Mouse (Mus musculus) adrenal gland, adult 2 months (tissue): Measurements from ENCODE around the gene Ciapin1. TPM values are rescaled to one million over a fixed set of nuclear protein-coding genes. Genes with fewer than 3 reads are reported as not detected.

Source experiments
- DNase-seq: peaks from one replicate; pipeline ENCODE4 v3.0.0; 2021
- polyA plus RNA-seq: library from polyadenylated mRNA; depleted of rRNA; stranded (reverse); fragments of >200 nt; gene quantifications from 2 replicates; pipeline ENCODE4 v1.2.3, GENCODE M21; 2012
- total RNA-seq, 2 experiments: library from RNA; stranded (reverse); gene quantifications; 2 replicates each; pipeline ENCODE4 v1.2.3; 2021

The Ciapin1 gene
- total and polyA plus RNA-seq, 3 experiments, result 81.5 to 146 (median 123) TPM

DNA sequence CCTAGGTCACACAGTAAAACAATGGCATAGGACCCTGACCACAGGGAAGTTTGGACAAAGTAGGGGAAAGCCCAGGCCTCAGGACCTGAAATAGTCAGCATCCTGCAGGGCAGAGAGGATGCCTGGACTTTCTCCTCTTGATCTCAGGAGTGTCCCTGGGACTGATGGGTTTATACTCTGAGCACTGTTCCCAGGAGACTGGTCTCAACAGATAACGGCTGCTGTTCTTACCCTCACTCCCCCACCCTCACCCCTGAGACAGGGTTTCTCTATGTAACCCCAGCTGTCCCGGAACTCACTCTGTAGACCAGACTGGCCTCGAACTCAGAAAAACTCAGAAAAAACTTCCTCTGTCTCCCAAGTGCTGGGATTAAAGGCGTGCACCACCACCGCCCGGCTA, 29.8 kb downstream of the Ciapin1 start:
- DNase-seq, result no peak

DNA sequence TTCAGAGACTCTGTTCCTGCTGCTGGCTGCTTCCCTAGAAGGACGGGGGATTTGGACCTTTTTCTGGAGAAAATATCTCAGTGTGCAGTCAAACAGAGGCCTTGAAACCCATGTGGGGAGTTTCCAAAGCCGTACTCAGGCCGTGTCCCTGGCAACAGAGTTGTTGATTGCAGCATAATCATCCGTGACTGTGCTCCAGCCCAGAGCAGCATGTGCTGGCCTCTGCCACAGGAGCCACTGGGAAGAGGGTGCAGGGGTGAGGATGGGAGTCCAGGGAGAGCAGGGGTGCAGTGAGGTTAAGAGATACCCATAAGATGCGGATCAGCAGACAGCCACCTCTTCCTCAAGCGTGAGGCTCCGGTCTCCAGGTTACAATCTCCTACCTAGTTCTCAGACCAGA, 30.7 kb downstream of the Ciapin1 start:
- DNase-seq, result peak; percentile 86

DNA sequence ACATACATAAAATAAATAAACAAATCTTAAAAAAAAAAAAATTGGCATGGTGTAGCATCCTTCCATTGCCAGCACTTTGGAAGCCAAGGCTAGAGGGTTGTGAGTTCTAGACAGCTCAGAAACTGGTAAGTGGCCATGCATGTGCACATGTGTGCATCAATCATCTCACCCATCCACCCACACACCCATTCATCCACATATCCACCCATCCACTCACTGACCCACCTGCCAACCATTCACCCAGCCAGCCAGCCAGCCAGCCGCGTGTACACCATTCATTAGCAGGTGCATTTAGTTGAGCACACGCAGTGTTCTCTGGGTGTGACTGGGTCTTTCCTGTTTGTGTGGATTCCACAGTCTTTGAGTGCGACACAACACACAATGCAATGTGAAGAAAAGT, 32.3 kb downstream of the Ciapin1 start:
- DNase-seq, result no peak

DNA sequence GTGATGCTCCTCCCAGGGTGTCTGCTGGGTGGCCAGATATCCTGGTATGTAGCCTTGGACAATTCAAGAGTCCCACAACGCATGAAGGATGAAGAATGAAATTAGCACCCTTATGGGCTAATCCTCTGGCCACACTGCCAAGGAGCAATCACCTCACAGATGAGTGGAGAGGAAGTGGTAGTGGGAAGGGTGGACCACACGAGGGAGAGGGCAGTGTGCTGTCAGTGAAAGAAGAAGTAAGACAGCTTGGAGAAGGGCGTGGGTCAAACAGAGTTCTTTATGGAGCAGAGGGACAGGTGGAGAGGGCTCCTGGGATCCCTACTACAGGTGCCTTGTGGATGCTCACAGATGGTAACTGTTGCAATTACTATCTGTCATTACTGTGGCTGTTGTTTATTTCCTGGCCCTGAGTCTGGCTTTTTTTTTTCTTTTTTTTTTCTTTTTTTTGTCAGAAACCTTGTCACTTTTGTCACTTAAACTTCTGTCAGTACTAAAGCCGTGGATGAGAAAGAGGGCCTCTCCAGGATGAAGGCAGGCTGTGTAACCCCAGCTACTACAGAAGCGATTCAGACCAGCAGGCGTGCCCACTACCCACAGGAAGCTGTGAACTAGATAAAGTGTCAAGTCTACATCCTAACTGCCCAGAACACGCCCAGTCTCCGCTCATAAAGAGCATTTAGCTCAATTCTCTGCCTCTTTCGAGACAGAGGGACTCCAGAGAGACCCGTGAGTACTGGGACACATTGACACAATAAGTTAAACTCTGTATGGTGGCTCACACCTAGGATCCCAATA, 33.4 kb downstream of the Ciapin1 start:
- no peak for DNase-seq

DNA sequence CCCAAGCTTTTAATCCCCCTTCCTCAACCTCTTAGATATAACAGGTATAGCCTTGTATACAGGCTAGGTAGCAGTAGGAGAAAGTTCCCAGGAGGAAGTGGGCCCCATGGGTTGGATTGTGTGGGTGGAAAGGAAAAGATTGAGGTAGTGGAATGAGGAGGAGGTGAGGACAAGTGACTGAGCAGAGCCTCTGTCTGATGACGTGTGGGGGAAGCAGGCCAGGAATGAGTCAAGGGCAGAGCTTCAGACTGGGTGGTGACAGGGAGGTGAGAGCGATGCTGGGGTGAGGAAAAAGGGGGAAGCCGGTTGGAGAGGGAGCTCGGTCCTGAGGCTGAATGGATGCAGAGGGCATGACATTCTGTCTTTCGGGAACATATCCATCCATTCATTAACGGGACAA, 34.6 kb downstream of the Ciapin1 start:
- peak; percentile 76 for DNase-seq

GRCm38 (mm10) chr8:94802375-94802774, 35.8 kb downstream of the Ciapin1 start:
- no peak for DNase-seq

DNA sequence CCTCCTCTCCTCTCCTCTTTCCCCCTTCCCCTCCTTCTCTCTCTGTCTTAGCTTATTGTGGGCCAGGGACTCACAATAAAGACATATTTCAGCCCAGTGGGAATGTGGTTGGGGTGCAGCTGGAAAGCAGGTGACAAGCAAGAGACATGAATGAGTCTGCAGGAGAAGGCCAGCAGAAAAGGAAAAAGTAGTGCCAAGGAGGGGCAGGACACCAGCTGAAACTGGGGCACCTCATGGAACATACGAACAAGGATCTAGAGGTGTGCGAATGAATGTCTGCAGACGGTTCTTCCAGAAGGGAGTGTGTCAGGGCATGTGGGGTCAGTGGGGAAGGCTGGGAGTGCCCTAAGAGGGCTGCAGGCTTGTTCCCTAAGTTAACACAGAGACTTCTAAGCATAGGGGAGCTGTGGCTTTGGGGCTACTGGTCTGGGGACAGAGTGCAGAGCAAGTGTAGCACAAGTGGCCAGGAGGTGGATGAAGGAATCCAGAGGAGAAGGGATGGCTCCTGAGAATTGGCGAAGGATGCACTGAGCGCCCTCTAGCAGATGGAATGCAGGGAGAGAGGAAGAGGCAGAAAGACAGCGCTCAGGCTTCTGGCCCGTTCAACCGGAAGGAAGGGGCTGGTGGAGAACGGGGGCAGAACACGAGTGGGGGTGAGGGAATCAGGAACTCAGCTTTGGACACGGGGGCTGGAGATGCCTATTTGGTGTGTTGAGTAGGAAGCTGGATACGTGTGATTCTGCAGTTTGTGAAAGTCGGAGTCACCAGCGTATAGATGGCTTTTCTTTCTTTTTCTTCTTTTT, 36.7 kb downstream of the Ciapin1 start:
- DNase-seq, result no peak

DNA sequence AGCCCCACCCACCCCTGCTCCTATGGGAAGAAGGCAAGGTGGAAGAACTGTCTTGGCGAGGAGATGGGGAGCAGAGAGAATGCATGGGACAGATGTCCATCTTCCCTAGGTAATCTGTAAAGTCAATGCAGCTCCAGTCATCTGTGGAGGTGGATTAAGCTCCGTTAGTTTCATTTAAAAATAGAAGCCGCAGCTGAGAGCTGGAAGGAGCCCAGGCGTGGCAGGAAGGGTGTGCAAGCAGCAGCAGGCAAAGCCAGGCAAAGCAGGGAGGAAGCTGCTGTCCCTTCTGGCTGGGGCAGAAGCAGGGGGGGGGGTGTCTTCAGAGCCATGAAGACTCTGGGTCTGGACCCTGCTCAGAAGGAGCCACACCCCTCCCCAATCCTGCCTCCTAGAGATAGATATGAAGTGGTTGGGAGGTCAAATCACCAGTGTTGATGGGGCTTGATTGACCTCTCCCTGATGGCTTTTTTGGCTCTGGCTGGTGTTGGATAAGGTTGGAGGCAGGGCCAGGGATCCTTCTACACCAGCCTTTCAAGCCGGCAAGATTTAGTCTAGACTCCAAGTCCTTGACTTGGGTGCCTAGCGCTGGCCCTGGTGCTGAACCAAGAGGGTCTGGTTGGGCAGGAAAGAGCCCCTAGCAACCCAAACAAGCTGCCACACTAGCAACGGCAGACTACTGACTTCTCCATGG, 37.7 kb downstream of the Ciapin1 start:
- no peak for DNase-seq

- DNase-seq, result no peak
Measured at GRCm38 (mm10) chr8:94794782-94795181, 43.4 kb downstream of the Ciapin1 start.

- DNase-seq, result no peak
Measured at GRCm38 (mm10) chr8:94794368-94794767, 43.8 kb downstream of the Ciapin1 start.

- no peak for DNase-seq
Measured at GRCm38 (mm10) chr8:94789256-94789955, 48.8 kb downstream of the Ciapin1 start.

- DNase-seq, result peak; percentile 77
Measured at GRCm38 (mm10) chr8:94787524-94788501, 50.3 kb downstream of the Ciapin1 start.

DNA sequence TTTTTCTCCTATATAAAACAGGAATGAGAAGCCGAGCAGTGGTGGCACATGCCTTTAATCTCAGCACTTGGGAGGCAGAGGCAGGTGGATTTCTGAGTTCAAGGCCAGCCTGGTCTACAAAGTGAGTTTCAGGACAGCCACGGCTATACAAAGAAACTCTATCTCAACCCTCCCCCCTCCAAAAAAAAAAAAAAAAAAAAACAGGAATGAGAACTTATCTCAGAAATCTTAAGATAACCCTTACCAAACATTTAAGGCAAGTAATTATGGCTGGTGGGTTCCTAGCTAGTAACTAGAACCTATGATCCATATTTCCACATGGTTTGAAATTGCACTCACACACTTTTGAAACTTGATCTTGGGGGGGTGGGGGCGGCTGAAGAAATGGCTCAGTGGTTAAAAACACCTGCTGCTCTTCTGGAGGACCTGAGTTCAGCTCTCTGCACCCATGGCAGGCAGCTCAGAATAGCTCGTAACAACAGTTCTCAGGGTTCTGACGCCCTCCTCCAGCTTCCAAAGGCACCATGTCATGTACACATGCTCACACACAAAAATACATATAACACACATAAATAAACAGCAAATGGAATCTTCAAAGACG, 52.1 kb downstream of the Ciapin1 start:
- no peak for DNase-seq

DNA sequence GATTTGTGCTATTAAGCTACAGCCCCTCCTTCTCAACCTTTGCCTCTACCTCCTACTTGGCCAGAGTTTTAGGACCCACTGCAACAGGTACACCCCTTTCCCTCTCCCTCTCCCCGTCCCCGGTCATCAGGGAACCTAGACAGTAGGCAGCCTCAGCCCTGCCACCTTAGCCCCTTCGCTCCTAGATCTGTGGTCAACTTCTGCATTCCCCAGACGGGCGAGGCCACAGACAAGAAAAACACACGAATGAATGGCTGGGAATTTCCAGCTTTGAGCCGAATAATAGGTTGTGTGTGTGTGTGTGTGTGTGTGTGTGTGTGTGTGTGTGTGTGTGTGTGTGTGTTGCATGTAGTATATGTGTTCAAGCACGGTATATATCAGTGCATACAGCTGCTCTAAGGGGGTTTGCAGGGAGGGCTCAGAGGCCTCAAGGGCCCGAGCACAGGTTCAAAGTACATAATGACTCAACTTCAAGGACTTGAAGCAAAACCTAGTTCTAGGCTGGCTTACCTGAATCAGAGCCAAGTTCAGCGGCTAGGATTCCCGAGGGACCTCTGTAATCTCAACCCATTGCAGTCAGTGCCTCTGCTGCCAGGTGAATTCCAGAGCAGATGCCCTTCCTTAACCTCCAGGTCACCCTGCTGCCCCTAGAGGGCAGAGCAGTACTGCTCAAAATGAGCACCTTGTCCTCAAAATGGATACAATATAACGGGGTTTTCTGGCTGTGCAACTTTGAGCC, 52.7 kb downstream of the Ciapin1 start:
- DNase-seq, result peak; percentile 72

GRCm38 (mm10) chr8:94783890-94784289, 54.3 kb downstream of the Ciapin1 start:
- DNase-seq, result no peak

DNA sequence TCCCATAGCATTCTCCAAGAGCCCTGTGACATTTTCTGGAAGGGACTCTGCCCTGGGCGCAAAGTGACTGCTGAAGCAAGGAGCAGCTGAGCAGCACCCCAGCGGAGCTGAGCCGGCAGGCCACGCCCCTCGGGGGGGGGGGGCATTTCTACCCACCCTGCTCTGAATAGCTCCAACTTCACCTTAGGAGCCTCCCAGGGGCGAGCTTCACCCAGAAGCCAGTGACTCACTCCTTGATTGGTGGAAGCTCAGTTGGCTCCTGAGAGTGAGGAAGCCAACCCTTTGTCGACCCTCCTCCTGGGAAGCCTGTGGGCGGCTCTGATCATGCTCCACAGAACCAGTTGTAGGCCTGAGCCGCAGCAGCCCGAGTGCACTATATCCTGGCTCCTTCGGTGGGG, 56.3 kb downstream of the Ciapin1 start:
- no peak for DNase-seq

GRCm38 (mm10) chr8:94781155-94781837, 56.9 kb downstream of the Ciapin1 start:
- DNase-seq, result peak; percentile 33

GRCm38 (mm10) chr8:94780491-94781154, 57.5 kb downstream of the Ciapin1 start:
- no peak for DNase-seq
